Mouse (Mus musculus): Measurements from ENCODE around the gene Rbpms2. TPM values are rescaled to one million over a fixed set of nuclear protein-coding genes. Genes with fewer than 3 reads are reported as not detected.

Rbpms2 gene
- 9.8 and 13.2 TPM in 2 replicates for total RNA-seq (2014; rRNA removed)
- 110 and 121 TPM in 2 replicates for polyA plus RNA-seq (2012; rRNA removed)

GRCm38 (mm10) chr9:65629025-65629766 is at the start of gene Rbpms2:
Rbpms2 (plus strand) TSS chr9:65629648.
- peaks cover 14% of the 10 kb centered on the region for H3K4me1 ChIP-seq (ENCODE audit: control insufficient read depth, insufficient read depth, low read length)
- no peaks in the 10 kb centered on the region for H3K36me3 ChIP-seq (ENCODE audit: control insufficient read depth, insufficient read depth, low read length)
- peak within 1 kb of the TSS; percentile 86 for H3K4me3 ChIP-seq (ENCODE audit: insufficient read depth, low read depth, low read length)
- WGBS, result 16% methylated on average over 33 of the region's 40 CpGs
- no peak for TF ChIP-seq CTCF (IDR thresholded peaks at IDR 0.05; ENCODE audit: low read depth, low read length)
- no peak for TF ChIP-seq POLR2A (IDR thresholded peaks at IDR 0.05; ENCODE audit: extremely low read depth, insufficient read depth, low read length)
- H3K27me3 ChIP-seq (ENCODE audit: control insufficient read depth, insufficient read depth, low read length), result no peaks in the 10 kb centered on the region
- H3K9ac ChIP-seq (ENCODE audit: low read depth, low read length), result peak within 1 kb of the TSS; percentile 96
- peaks cover 24% of the 10 kb centered on the region; the same call in 1 of the 2 replicates for H3K79me2 ChIP-seq (ENCODE audit: control insufficient read depth, insufficient read depth, low read length)
- no peak for DNase-seq (ENCODE audit: extremely low read depth, low read depth, low spot score)
- peak within 1 kb of the TSS; percentile 92 for H3K27ac ChIP-seq (replicated peaks; ENCODE audit: insufficient read depth, low read depth, low read length)

GRCm38 (mm10) chr9:65579781-65580371 is 49.6 kb upstream of the Rbpms2 start, which contains the start of gene Plekho2:
Plekho2 (minus strand) TSS chr9:65580040.
- TF ChIP-seq CTCF (IDR thresholded peaks at IDR 0.05; ENCODE audit: low read depth, low read length) (no peak), POLR2A (IDR thresholded peaks at IDR 0.05; ENCODE audit: extremely low read depth, insufficient read depth, low read length) (peak; percentile 74)
- H3K9ac ChIP-seq (ENCODE audit: low read depth, low read length), result peak within 1 kb of the TSS; percentile 76
- no peaks in the 10 kb centered on the region for H3K79me2 ChIP-seq (ENCODE audit: control insufficient read depth, insufficient read depth, low read length)
- 2% methylated on average over 45 of the region's 45 CpGs for WGBS
- no peaks in the 10 kb centered on the region for H3K36me3 ChIP-seq (ENCODE audit: control insufficient read depth, insufficient read depth, low read length)
- H3K27ac ChIP-seq (replicated peaks; ENCODE audit: insufficient read depth, low read depth, low read length), result peak within 1 kb of the TSS; percentile 39
- DNase-seq (ENCODE audit: extremely low read depth, low read depth, low spot score), result peak; percentile 73
- peak within 1 kb of the TSS; percentile 70 for H3K4me3 ChIP-seq (ENCODE audit: insufficient read depth, low read depth, low read length)
- 0 out of 2 replicates have a peak, but pooled peaks cover 4% of the 10 kb centered on the region for H3K4me1 ChIP-seq (ENCODE audit: control insufficient read depth, insufficient read depth, low read length)
- no peaks in the 10 kb centered on the region for H3K27me3 ChIP-seq (ENCODE audit: control insufficient read depth, insufficient read depth, low read length)

GRCm38 (mm10) chr9:65580401-65581256 is 48.8 kb upstream of the Rbpms2 start:
- 6% methylated on average over 20 of the region's 29 CpGs for WGBS
- Histone ChIP-seq H3K9ac (ENCODE audit: low read depth, low read length) (peak overlapping the region; percentile 40), H3K27me3 (ENCODE audit: control insufficient read depth, insufficient read depth, low read length) (no peaks in the 10 kb centered on the region), H3K4me1 (ENCODE audit: control insufficient read depth, insufficient read depth, low read length) (0 out of 2 replicates have a peak, but pooled peaks cover 4% of the 10 kb centered on the region), H3K36me3 (ENCODE audit: control insufficient read depth, insufficient read depth, low read length) (no peaks in the 10 kb centered on the region), H3K79me2 (ENCODE audit: control insufficient read depth, insufficient read depth, low read length) (no peaks in the 10 kb centered on the region), H3K4me3 (ENCODE audit: insufficient read depth, low read depth, low read length) (peak overlapping the region; percentile 43), H3K27ac (replicated peaks; ENCODE audit: insufficient read depth, low read depth, low read length) (peak overlapping the region; percentile 39)
- peak; percentile 77 for TF ChIP-seq CTCF (IDR thresholded peaks at IDR 0.05; ENCODE audit: low read depth, low read length)
- no peak for TF ChIP-seq POLR2A (IDR thresholded peaks at IDR 0.05; ENCODE audit: extremely low read depth, insufficient read depth, low read length)
- peak; percentile 73 for DNase-seq (ENCODE audit: extremely low read depth, low read depth, low spot score)

- Histone ChIP-seq H3K9ac (ENCODE audit: low read depth, low read length) (no peak overlapping the region), H3K27ac (replicated peaks; ENCODE audit: insufficient read depth, low read depth, low read length) (no peak overlapping the region), H3K27me3 (ENCODE audit: control insufficient read depth, insufficient read depth, low read length) (peaks cover 6% of the 10 kb centered on the region), H3K4me1 (ENCODE audit: control insufficient read depth, insufficient read depth, low read length) (peaks cover 14% of the 10 kb centered on the region), H3K79me2 (ENCODE audit: control insufficient read depth, insufficient read depth, low read length) (no peaks in the 10 kb centered on the region), H3K4me3 (ENCODE audit: insufficient read depth, low read depth, low read length) (no peak overlapping the region), H3K36me3 (ENCODE audit: control insufficient read depth, insufficient read depth, low read length) (no peaks in the 10 kb centered on the region)
- peak; percentile 53 for DNase-seq (ENCODE audit: extremely low read depth, low read depth, low spot score)
- WGBS, result 25% methylated on average over 8 of the region's 8 CpGs
- TF ChIP-seq CTCF (IDR thresholded peaks at IDR 0.05; ENCODE audit: low read depth, low read length) (no peak), POLR2A (IDR thresholded peaks at IDR 0.05; ENCODE audit: extremely low read depth, insufficient read depth, low read length) (no peak)
These were observed 46.4 kb upstream of the Rbpms2 start for GRCm38 (mm10) chr9:65583045-65583444.

GRCm38 (mm10) chr9:65586406-65587269 is 42.8 kb upstream of the Rbpms2 start, which contains the start of gene Pif1:
Pif1 (plus strand) TSS chr9:65587160.
- DNase-seq (ENCODE audit: extremely low read depth, low read depth, low spot score), result peak; percentile 64
- TF ChIP-seq CTCF (IDR thresholded peaks at IDR 0.05; ENCODE audit: low read depth, low read length) (no peak), POLR2A (IDR thresholded peaks at IDR 0.05; ENCODE audit: extremely low read depth, insufficient read depth, low read length) (no peak)
- H3K4me1 ChIP-seq (ENCODE audit: control insufficient read depth, insufficient read depth, low read length), result peaks cover 10% of the 10 kb centered on the region
- H3K27ac ChIP-seq (replicated peaks; ENCODE audit: insufficient read depth, low read depth, low read length), result no peak within 1 kb of the TSS
- H3K36me3 ChIP-seq (ENCODE audit: control insufficient read depth, insufficient read depth, low read length), result no peaks in the 10 kb centered on the region
- peak within 1 kb of the TSS; percentile 51; the same call in 1 of the 2 replicates for H3K4me3 ChIP-seq (ENCODE audit: insufficient read depth, low read depth, low read length)
- peak within 1 kb of the TSS; percentile 35 for H3K9ac ChIP-seq (ENCODE audit: low read depth, low read length)
- WGBS, result 14% methylated on average over 28 of the region's 28 CpGs
- H3K27me3 ChIP-seq (ENCODE audit: control insufficient read depth, insufficient read depth, low read length), result peaks cover 11% of the 10 kb centered on the region
- H3K79me2 ChIP-seq (ENCODE audit: control insufficient read depth, insufficient read depth, low read length), result no peaks in the 10 kb centered on the region

All from liver, adult 2 months (tissue).